Mouse (Mus musculus) small intestine, adult 2 months (tissue): ENCODE measurements around the gene Cfap43.
A peak's percentile ranks its signal among the peaks of the same experiment; 100 is the strongest.

ENCODE experiments used
- CTCF ChIP-seq: fragments of 200-500 bp; IDR thresholded peaks from 2 replicates; pipeline ENCODE4 v1.5.1; 2012; ENCODE audit warnings: low read depth, mild to moderate bottlenecking, control low read depth, inconsistent platforms, low read length, moderate library complexity, mixed read lengths; ENCODE audit not compliant: insufficient replicate concordance, insufficient read length; ENCODE audit errors: extremely low read depth
- POLR2A ChIP-seq: fragments of 200-500 bp; IDR thresholded peaks from 2 replicates; pipeline ENCODE4 v1.6.1; 2012; ENCODE audit warnings: low read depth, mild to moderate bottlenecking, control low read depth, inconsistent platforms, low read length, moderate library complexity

DNA sequence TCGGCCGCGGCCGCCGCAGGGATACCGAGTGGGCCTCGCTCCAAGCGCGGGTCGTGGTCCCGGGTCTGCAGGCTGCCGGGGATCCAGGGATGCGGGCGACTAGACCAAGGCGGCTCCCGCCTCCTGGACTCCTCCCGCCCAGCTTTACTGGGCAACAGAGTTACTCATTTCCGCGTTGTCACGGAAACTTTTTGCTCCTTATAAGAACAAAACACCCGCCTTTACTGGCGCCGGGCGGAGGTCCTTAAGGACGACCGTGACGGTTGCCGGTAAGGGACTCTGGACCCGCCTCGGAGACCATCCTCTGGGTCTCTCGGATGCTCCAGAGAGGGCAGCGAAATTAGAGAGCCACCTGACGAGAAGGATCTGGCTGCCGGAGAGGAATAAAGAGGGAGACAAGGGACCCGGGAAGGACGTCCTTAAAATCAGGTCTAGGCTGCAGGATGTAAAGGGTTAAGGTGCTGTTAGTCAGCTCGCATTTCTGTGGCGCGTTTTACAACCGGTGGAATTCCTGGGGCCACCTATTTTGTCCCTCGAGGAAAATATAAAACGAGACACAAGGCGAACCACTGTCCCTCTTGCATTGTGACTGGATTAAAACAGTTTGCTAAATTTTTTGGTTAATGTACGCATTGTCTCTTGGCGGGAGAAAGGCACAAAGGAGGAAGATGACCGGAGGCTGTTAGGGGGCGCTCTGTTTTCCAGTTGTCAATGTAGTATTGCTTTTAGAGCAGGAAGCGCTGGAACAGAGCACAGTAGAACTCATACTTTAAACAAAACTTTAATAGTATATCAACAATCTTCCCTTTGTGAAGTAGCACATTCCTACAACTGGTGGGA lies at the start of gene Cfap43, which contains the start of gene Itprip:
- TF ChIP-seq CTCF (peak; percentile 19; the same call in 1 of the 2 replicates), POLR2A (peak; percentile 57; the same call in 1 of the 2 replicates)
